Mouse (Mus musculus): ENCODE results near the gene Rtn2. TPM values are rescaled to one million over a fixed set of nuclear protein-coding genes. Genes with fewer than 3 reads are reported as not detected.

The Rtn2 gene
- total RNA-seq, 1 experiment: 9.9 TPM

- no peak for DNase-seq (ENCODE audit: low read depth, low spot score)
- peaks cover 7 to 13% of the 10 kb centered on the region in 2 experiments; a peak in 2 of 4 replicates for H3K4me1 ChIP-seq (ENCODE audit: control insufficient read depth in 2 of 2, insufficient read depth in 2 of 2, low read length in 2 of 2, poor library complexity in 1 of 2)
- peak within 1 kb of the TSS; percentile 86 to 98 for H3K4me3 ChIP-seq (ENCODE audit: insufficient read depth in 1 of 2, low read depth in 1 of 2, low read length in 2 of 2, poor library complexity in 1 of 2, severe bottlenecking in 1 of 2)
- TF ChIP-seq HCFC1 (IDR thresholded peaks at IDR 0.05; ENCODE audit: borderline replicate concordance, insufficient read depth, low read length) (peak; percentile 53; the same call in 1 of the 2 replicates), CHD2 (IDR thresholded peaks at IDR 0.05; ENCODE audit: low read depth, low read length) (no peak)
- peak within 1 kb of the TSS; percentile 98 for H3K9ac ChIP-seq (ENCODE audit: insufficient read depth, low read depth, low read length, poor library complexity, severe bottlenecking)
- H3K9me3 ChIP-seq (ENCODE audit: control insufficient read depth, insufficient read depth, low read depth, low read length): no peaks in the 10 kb centered on the region
- in situ Hi-C loops (cut with MboI; ENCODE audit: low sequenced_read_pairs in 2 of 2, unreplicated experiment in 2 of 2): no loop called here
- peak within 1 kb of the TSS; percentile 100 for H3K27ac ChIP-seq (ENCODE audit: insufficient read depth, low read depth, low read length, poor library complexity, severe bottlenecking)
- peaks cover 10% of the 10 kb centered on the region; the same call in 1 of the 2 replicates for H3K36me3 ChIP-seq (ENCODE audit: control insufficient read depth, insufficient read depth, low read length, poor library complexity, severe bottlenecking)
Observed at GRCm38 (mm10) chr7:19271238-19272172, 10.9 kb upstream of the Rtn2 start, which contains the start of gene Vasp. Gene Vasp (minus strand): TSS chr7:19271817.

- TF ChIP-seq HCFC1 (IDR thresholded peaks at IDR 0.05; ENCODE audit: borderline replicate concordance, insufficient read depth, low read length) (0 out of 2 replicates have a peak, but pooled peaks have one; percentile 28), CHD2 (IDR thresholded peaks at IDR 0.05; ENCODE audit: low read depth, low read length) (no peak), ZNF384 (IDR thresholded peaks at IDR 0.05; ENCODE audit: low read depth, low read length) (no peak), MAFK (IDR thresholded peaks at IDR 0.05; ENCODE audit: insufficient read depth, low read depth, low read length) (no peak; the same call in 1 of the 2 replicates), ZC3H11A (IDR thresholded peaks at IDR 0.05; ENCODE audit: borderline replicate concordance, low read depth, low read length) (no peak)
- in situ Hi-C loops (cut with MboI; ENCODE audit: low sequenced_read_pairs in 2 of 2, unreplicated experiment in 2 of 2): no loop called here
Observed at GRCm38 (mm10) chr7:19272173-19272764, 10.2 kb upstream of the Rtn2 start.

GRCm38 (mm10) chr7:19276253-19276652 is 6.2 kb upstream of the Rtn2 start:
- in situ Hi-C loops (cut with MboI; ENCODE audit: low sequenced_read_pairs in 2 of 2, unreplicated experiment in 2 of 2): no loop called here
- H3K27ac ChIP-seq (ENCODE audit: insufficient read depth, low read depth, low read length, poor library complexity, severe bottlenecking): no peak overlapping the region
- no peak overlapping the region for H3K4me3 ChIP-seq (ENCODE audit: insufficient read depth in 1 of 2, low read depth in 1 of 2, low read length in 2 of 2, poor library complexity in 1 of 2, severe bottlenecking in 1 of 2)

More at GRCm38 (mm10) chr7:19272173-19272764, 10.2 kb upstream of the Rtn2 start:
- H3K9ac ChIP-seq (ENCODE audit: insufficient read depth, low read depth, low read length, poor library complexity, severe bottlenecking): peak overlapping the region; percentile 98
- no peaks in the 10 kb centered on the region for H3K9me3 ChIP-seq (ENCODE audit: control insufficient read depth, insufficient read depth, low read depth, low read length)
- peaks cover 7 to 9% of the 10 kb centered on the region in 2 experiments; a peak in 2 of 4 replicates for H3K4me1 ChIP-seq (ENCODE audit: control insufficient read depth in 2 of 2, insufficient read depth in 2 of 2, low read length in 2 of 2, poor library complexity in 1 of 2)
- H3K27ac ChIP-seq (ENCODE audit: insufficient read depth, low read depth, low read length, poor library complexity, severe bottlenecking): peak overlapping the region; percentile 100
- H3K36me3 ChIP-seq (ENCODE audit: control insufficient read depth, insufficient read depth, low read length, poor library complexity, severe bottlenecking): peaks cover 10% of the 10 kb centered on the region; the same call in 1 of the 2 replicates
- peak; percentile 86 for DNase-seq (ENCODE audit: low read depth, low spot score)
- peak overlapping the region; percentile 86 to 98 for H3K4me3 ChIP-seq (ENCODE audit: insufficient read depth in 1 of 2, low read depth in 1 of 2, low read length in 2 of 2, poor library complexity in 1 of 2, severe bottlenecking in 1 of 2)

GRCm38 (mm10) chr7:19279052-19279451 is 3.4 kb upstream of the Rtn2 start:
- H3K36me3 ChIP-seq (ENCODE audit: control insufficient read depth, insufficient read depth, low read length, poor library complexity, severe bottlenecking): no peaks in the 10 kb centered on the region
- peak overlapping the region; percentile 76 for H3K9ac ChIP-seq (ENCODE audit: insufficient read depth, low read depth, low read length, poor library complexity, severe bottlenecking)
- H3K4me1 ChIP-seq (ENCODE audit: control insufficient read depth in 2 of 2, insufficient read depth in 2 of 2, low read length in 2 of 2, poor library complexity in 1 of 2): peaks cover 0 to 6% of the 10 kb centered on the region in 2 experiments; a peak in 1 of 4 replicates
- in situ Hi-C loops (cut with MboI; ENCODE audit: low sequenced_read_pairs in 2 of 2, unreplicated experiment in 2 of 2): no loop called here
- H3K4me3 ChIP-seq (ENCODE audit: insufficient read depth in 1 of 2, low read depth in 1 of 2, low read length in 2 of 2, poor library complexity in 1 of 2, severe bottlenecking in 1 of 2): peak overlapping the region; percentile 75 to 81
- no peak overlapping the region for H3K27ac ChIP-seq (ENCODE audit: insufficient read depth, low read depth, low read length, poor library complexity, severe bottlenecking)
- H3K9me3 ChIP-seq (ENCODE audit: control insufficient read depth, insufficient read depth, low read depth, low read length): no peaks in the 10 kb centered on the region
- DNase-seq (ENCODE audit: low read depth, low spot score): no peak
- TF ChIP-seq ZC3H11A (IDR thresholded peaks at IDR 0.05; ENCODE audit: borderline replicate concordance, low read depth, low read length): no peak
- TF ChIP-seq MAFK (IDR thresholded peaks at IDR 0.05; ENCODE audit: insufficient read depth, low read depth, low read length): no peak
- no peak for TF ChIP-seq HCFC1 (IDR thresholded peaks at IDR 0.05; ENCODE audit: borderline replicate concordance, insufficient read depth, low read length)
- no peak for TF ChIP-seq CHD2 (IDR thresholded peaks at IDR 0.05; ENCODE audit: low read depth, low read length)
- TF ChIP-seq ZNF384 (IDR thresholded peaks at IDR 0.05; ENCODE audit: low read depth, low read length): no peak

More at GRCm38 (mm10) chr7:19276253-19276652, 6.2 kb upstream of the Rtn2 start:
- Histone ChIP-seq H3K36me3 (ENCODE audit: control insufficient read depth, insufficient read depth, low read length, poor library complexity, severe bottlenecking) (no peaks in the 10 kb centered on the region), H3K4me1 (ENCODE audit: control insufficient read depth in 2 of 2, insufficient read depth in 2 of 2, low read length in 2 of 2, poor library complexity in 1 of 2) (peaks cover 0 to 5% of the 10 kb centered on the region in 2 experiments; a peak in 1 of 4 replicates), H3K9me3 (ENCODE audit: control insufficient read depth, insufficient read depth, low read depth, low read length) (no peaks in the 10 kb centered on the region), H3K9ac (ENCODE audit: insufficient read depth, low read depth, low read length, poor library complexity, severe bottlenecking) (no peak overlapping the region)
- no peak for DNase-seq (ENCODE audit: low read depth, low spot score)
- TF ChIP-seq ZC3H11A (IDR thresholded peaks at IDR 0.05; ENCODE audit: borderline replicate concordance, low read depth, low read length) (no peak), ZNF384 (IDR thresholded peaks at IDR 0.05; ENCODE audit: low read depth, low read length) (no peak), HCFC1 (IDR thresholded peaks at IDR 0.05; ENCODE audit: borderline replicate concordance, insufficient read depth, low read length) (no peak), CHD2 (IDR thresholded peaks at IDR 0.05; ENCODE audit: low read depth, low read length) (no peak), MAFK (IDR thresholded peaks at IDR 0.05; ENCODE audit: insufficient read depth, low read depth, low read length) (no peak)
